Mouse (Mus musculus) midbrain, embryonic 14.5 days (tissue): ENCODE data around the gene Usp25. TPM values are rescaled to one million over a fixed set of nuclear protein-coding genes. Genes with fewer than 3 reads are reported as not detected.

Source experiments
- ATAC-seq: fragments of 200-750 bp; cut with Nextera tagmentation; 2 replicates; pipeline ENCODE4 v1.8.0; 2017; ENCODE audit warnings: moderate number of reproducible peaks, moderate library complexity; ENCODE audit not compliant: low FRiP score, low TSS enrichment
- DNase-seq: peaks from one replicate; pipeline ENCODE4 v3.0.0-alpha.2; 2015
- H3K27ac ChIP-seq: fragments of 300-500 bp; sonication (generic); replicated peaks from 2 replicates; pipeline ENCODE4 v1.5.1; 2014; ENCODE audit warnings: mild to moderate bottlenecking, low read depth, low read length, moderate library complexity
- H3K27me3 ChIP-seq: fragments of 300-500 bp; sonication (generic); 2 replicates; pipeline ENCODE4 v1.6.1; 2014; ENCODE audit warnings: low read length, control low read depth, mixed read lengths; ENCODE audit not compliant: control insufficient read depth, insufficient read depth
- H3K36me3 ChIP-seq: fragments of 300-500 bp; sonication (generic); 2 replicates; pipeline ENCODE4 v1.6.1; 2014; ENCODE audit warnings: low read length, control low read depth; ENCODE audit not compliant: control insufficient read depth, insufficient read depth
- H3K4me1 ChIP-seq: fragments of 300-500 bp; sonication (generic); 2 replicates; pipeline ENCODE4 v1.6.1; 2014; ENCODE audit warnings: mild to moderate bottlenecking, antibody characterized with exemption, low read length, control low read depth; ENCODE audit not compliant: control insufficient read depth, insufficient read depth
- H3K4me2 ChIP-seq: fragments of 300-500 bp; sonication (generic); 2 replicates; pipeline ENCODE4 v1.6.1; 2014; ENCODE audit warnings: mild to moderate bottlenecking, low read length, moderate library complexity
- H3K4me3 ChIP-seq: fragments of 300-500 bp; sonication (generic); replicated peaks from 2 replicates; pipeline ENCODE4 v1.5.1; 2014; ENCODE audit warnings: low read depth, low read length
- H3K9ac ChIP-seq: fragments of 300-500 bp; sonication (generic); replicated peaks from 2 replicates; pipeline ENCODE4 v1.6.1; 2014; ENCODE audit warnings: mild to moderate bottlenecking, low read length, moderate library complexity
- H3K9me3 ChIP-seq: fragments of 300-500 bp; sonication (generic); 2 replicates; pipeline ENCODE4 v1.6.1; 2016; ENCODE audit warnings: low read length, control low read depth, mixed read lengths; ENCODE audit not compliant: control insufficient read depth
- WGBS: fragments of 180-500 bp; shearing (Covaris S2); extraction: QIAGEN DNeasy Blood & Tissue Kit; methylation state at CpG from one replicate; pipeline ENCODE4 v1.1.7; 2014; 5-methylcytosine and 5-hydroxymethylcytosine counted together
- polyA plus RNA-seq: library from polyadenylated mRNA; unstranded; fragments of >200 nt; fragmentation: Nextera tagmentation; extraction: Ambion mirVana; gene quantifications from 2 replicates; pipeline ENCODE4 v1.2.1, GENCODE M21; 2014

Usp25 gene
- polyA plus RNA-seq, 1 experiment from 2014 or later, result 14.4 TPM

DNA sequence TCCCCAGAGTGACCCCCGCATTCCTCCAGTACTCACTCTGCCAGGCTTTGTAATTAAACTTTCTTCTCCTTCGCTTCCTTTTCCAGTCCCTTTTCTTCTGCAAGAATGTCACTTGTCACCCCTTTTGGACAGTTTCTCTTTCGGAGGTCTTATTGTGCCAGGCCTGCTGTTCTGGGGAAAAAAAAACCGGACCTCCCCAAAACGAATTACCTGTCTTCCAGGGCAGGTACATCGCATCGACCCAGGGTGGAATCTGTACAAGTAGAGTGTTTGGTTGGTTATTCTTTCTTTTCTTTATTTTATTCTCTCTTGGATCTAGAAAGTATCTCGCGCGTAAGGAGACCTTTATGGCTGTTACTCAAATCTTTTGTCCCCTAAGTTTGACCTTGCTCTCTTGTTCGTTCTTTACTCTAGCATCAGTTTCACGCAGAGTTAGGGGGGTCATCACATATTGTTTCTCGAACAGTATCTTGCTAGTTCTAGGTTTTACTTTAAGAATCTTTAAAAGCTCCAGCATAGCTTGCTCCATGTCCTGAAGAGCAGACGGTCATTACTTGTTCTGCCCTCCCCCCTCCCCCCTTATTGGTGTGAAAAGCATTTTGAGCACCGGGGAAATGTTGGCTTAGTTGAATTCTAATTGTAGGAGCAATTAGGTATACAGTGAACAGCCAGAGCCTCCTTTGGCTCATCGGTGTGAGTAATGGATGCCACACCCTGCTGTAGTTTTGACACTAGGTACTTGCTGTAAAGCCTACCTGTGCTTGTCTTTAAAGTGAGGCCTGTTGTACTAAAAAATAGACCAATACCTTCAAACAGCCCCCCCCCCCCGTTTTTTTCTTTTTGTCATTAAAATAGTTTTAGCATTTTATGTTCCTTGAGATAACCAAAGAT is 1.1 kb downstream of the Usp25 start:
- Histone ChIP-seq H3K4me1 (peaks cover 15% of the 10 kb centered on the region), H3K9me3 (no peaks in the 10 kb centered on the region), H3K4me2 (peak overlapping the region; percentile 71), H3K4me3 (peak overlapping the region; percentile 77), H3K9ac (peak overlapping the region; percentile 76), H3K27me3 (no peaks in the 10 kb centered on the region), H3K27ac (0 out of 2 replicates have a peak overlapping the region, but pooled peaks have one; percentile 77), H3K36me3 (no peaks in the 10 kb centered on the region)
- no peak for ATAC-seq
- peak; percentile 25 for DNase-seq
- 4% methylated on average over 17 of the region's 17 CpGs for WGBS

- no peak overlapping the region for H3K27ac ChIP-seq
- 65% methylated on average over 4 of the region's 4 CpGs for WGBS
- peaks cover 18% of the 10 kb centered on the region for H3K4me1 ChIP-seq
- H3K36me3 ChIP-seq, result no peaks in the 10 kb centered on the region
- H3K27me3 ChIP-seq, result no peaks in the 10 kb centered on the region
- no peak for ATAC-seq
- no peaks in the 10 kb centered on the region for H3K9me3 ChIP-seq
- peak overlapping the region; percentile 71 for H3K4me2 ChIP-seq
- H3K4me3 ChIP-seq, result 0 out of 2 replicates have a peak overlapping the region, but pooled peaks have one; percentile 77
- DNase-seq, result no peak
- no peak overlapping the region for H3K9ac ChIP-seq
Measured at GRCm38 (mm10) chr16:77015380-77016346, 2.2 kb downstream of the Usp25 start.

DNA sequence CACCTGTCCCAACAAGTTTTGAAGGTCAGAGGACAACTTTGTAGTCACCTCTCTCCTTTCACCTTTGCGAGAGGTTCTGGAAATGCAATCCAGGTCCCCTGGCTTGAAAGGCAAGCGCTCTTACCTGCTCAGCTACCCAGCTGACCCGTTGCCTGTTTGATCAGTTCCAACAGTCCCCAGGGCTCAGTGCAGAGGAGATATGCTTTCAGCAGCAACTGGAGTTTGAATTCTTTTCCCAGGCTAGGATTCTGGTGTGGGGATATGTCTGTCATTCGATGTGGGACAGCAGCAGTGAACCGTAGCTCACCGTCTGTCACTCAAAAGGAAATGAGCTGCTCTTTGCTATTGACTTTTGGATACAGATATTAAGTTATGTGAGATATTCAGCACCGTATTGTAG is 4.4 kb downstream of the Usp25 start:
- no peaks in the 10 kb centered on the region for H3K27me3 ChIP-seq
- no peak overlapping the region for H3K4me3 ChIP-seq
- DNase-seq (no peak), ATAC-seq (no peak)
- H3K4me1 ChIP-seq, result peaks cover 18% of the 10 kb centered on the region
- H3K27ac ChIP-seq, result no peak overlapping the region
- H3K36me3 ChIP-seq, result no peaks in the 10 kb centered on the region
- no peak overlapping the region for H3K9ac ChIP-seq
- H3K9me3 ChIP-seq, result no peaks in the 10 kb centered on the region
- 61% methylated on average over 7 of the region's 7 CpGs for WGBS
- H3K4me2 ChIP-seq, result no peak overlapping the region

GRCm38 (mm10) chr16:77020190-77020589 is 6.7 kb downstream of the Usp25 start:
- no peak for ATAC-seq
- Histone ChIP-seq H3K9ac (no peak overlapping the region), H3K4me3 (no peak overlapping the region), H3K27ac (no peak overlapping the region), H3K9me3 (no peaks in the 10 kb centered on the region), H3K27me3 (no peaks in the 10 kb centered on the region), H3K4me1 (peaks cover 7% of the 10 kb centered on the region; the same call in 1 of the 2 replicates), H3K4me2 (no peak overlapping the region), H3K36me3 (no peaks in the 10 kb centered on the region)
- WGBS, result 73% methylated on average over 3 of the region's 3 CpGs
- DNase-seq, result no peak

DNA sequence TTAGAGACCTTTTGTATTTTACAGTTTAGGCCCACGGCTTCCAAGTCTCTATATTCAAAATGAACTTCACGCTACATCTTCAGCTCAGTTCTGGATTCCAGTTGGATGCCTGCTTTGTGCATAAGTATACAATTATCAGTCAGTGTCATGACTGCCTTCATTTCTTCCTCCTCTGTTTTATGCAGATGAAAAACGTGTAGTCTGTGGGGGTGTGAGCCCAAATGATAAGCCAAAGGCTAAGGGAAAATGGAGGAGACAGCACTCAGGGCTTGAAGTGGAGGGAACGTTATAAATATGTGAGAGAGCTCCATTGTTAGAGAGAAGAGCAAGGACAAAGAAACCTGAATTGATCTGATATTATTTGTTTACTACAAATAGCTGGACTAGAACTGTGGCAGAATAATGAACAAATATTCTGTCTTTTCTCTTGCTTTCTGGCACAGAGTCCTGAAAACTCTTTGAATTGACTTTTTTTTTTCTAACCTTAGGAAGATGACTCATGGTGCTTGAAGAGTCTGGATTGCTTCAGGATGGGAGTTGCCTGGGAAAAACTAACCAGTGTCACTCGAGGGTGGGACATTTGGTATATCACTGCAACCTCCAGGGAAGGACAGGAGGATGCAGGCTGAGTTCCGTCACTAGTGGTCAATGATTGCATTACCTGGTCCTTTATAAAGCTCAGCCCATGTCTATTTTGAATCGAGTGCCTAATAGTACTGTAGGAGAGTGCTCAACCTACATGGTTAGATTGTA is 10.3 kb downstream of the Usp25 start:
- Histone ChIP-seq H3K27ac (no peak overlapping the region), H3K27me3 (no peaks in the 10 kb centered on the region), H3K36me3 (no peaks in the 10 kb centered on the region), H3K4me3 (no peak overlapping the region), H3K4me1 (peaks cover 3% of the 10 kb centered on the region; the same call in 1 of the 2 replicates), H3K9me3 (no peaks in the 10 kb centered on the region), H3K4me2 (no peak overlapping the region), H3K9ac (no peak overlapping the region)
- no peak for ATAC-seq
- no peak for DNase-seq
- 93% methylated on average over 7 of the region's 7 CpGs for WGBS

DNA sequence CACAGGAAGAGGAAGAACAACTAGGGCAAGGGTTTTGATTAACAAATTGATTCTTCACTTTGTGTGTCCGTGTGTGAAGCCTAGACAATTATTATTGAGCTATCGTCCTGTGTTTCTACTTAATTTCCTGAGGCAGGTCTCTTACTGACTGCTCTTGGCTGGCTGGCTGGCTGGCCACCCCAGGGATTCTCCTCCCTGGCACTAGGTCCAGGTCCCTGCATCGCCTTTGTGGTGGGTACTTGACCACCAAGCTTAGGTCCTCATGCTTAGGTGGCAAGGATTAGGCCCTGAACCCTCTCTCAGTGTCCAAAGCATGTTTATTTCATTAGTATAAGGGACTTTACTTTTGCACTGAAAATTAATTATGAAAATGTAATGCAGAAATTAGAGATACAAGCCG is 12.6 kb downstream of the Usp25 start:
- H3K9me3 ChIP-seq, result no peaks in the 10 kb centered on the region
- 0 out of 2 replicates have a peak, but pooled peaks cover 3% of the 10 kb centered on the region for H3K4me1 ChIP-seq
- no peak overlapping the region for H3K4me3 ChIP-seq
- ATAC-seq (no peak), DNase-seq (no peak)
- no peak overlapping the region for H3K4me2 ChIP-seq
- H3K27ac ChIP-seq, result no peak overlapping the region
- no peaks in the 10 kb centered on the region for H3K36me3 ChIP-seq
- no peaks in the 10 kb centered on the region for H3K27me3 ChIP-seq
- no peak overlapping the region for H3K9ac ChIP-seq
- WGBS, result 94% methylated on average over 4 of the region's 4 CpGs

- H3K36me3 ChIP-seq, result no peaks in the 10 kb centered on the region
- no peak overlapping the region for H3K4me3 ChIP-seq
- H3K9me3 ChIP-seq, result no peaks in the 10 kb centered on the region
- no peak overlapping the region for H3K9ac ChIP-seq
- no peak overlapping the region for H3K4me2 ChIP-seq
- 96% methylated on average over 6 of the region's 6 CpGs for WGBS
- no peaks in the 10 kb centered on the region for H3K27me3 ChIP-seq
- H3K4me1 ChIP-seq, result 0 out of 2 replicates have a peak, but pooled peaks cover 3% of the 10 kb centered on the region
- DNase-seq (no peak), ATAC-seq (no peak)
- H3K27ac ChIP-seq, result no peak overlapping the region
Measured at GRCm38 (mm10) chr16:77026933-77027332, 13.4 kb downstream of the Usp25 start.
